Mouse (Mus musculus) bone marrow, adult 2 months (tissue): ENCODE measurements around the gene Crcp.

Experiments
- CTCF ChIP-seq: fragments of 200-500 bp; IDR thresholded peaks from 2 replicates; pipeline ENCODE4 v1.5.1; 2011; ENCODE audit warnings: low read length, control low read depth; ENCODE audit not compliant: control insufficient read depth, insufficient read depth
- POLR2A ChIP-seq: fragments of 200-500 bp; IDR thresholded peaks from 2 replicates; pipeline ENCODE4 v1.6.1; 2011; ENCODE audit warnings: low read depth, mild to moderate bottlenecking, control low read depth, low read length, borderline replicate concordance; ENCODE audit not compliant: control insufficient read depth

GRCm38 (mm10) chr5:130074491-130074890, 45.4 kb downstream of the Crcp start:
- TF ChIP-seq POLR2A (no peak), CTCF (no peak)
